Mouse (Mus musculus) liver, adult 2 months (tissue): Measurements from ENCODE around the gene Mlst8.

Experiments used
- CTCF ChIP-seq: fragments of 200-500 bp; IDR thresholded peaks from 2 replicates; pipeline ENCODE4 v1.5.1; 2011; ENCODE audit warnings: low read depth, low read length, control low read depth
- POLR2A ChIP-seq: fragments of 200-500 bp; IDR thresholded peaks from 2 replicates; pipeline ENCODE4 v1.6.1; 2011; ENCODE audit warnings: low read length, control low read depth; ENCODE audit not compliant: insufficient read depth; ENCODE audit errors: extremely low read depth

- TF ChIP-seq POLR2A (no peak), CTCF (no peak)
Observed at GRCm38 (mm10) chr17:24474557-24474956, 4.3 kb downstream of the Mlst8 start.
